Comparison of ENCODE assay signal across 11 mouse cellular contexts in genomic region chr15:89468577-89468976, GRCm38 (mm10). TPM values are rescaled to one million over a fixed set of nuclear protein-coding genes. Genes with fewer than 3 reads are reported as not detected.
A peak's percentile ranks its signal among the peaks of the same experiment; 100 is the strongest.
DNase-seq lines count a peak whose midpoint lies in the region; ATAC-seq and TF ChIP-seq lines count a peak whose summit lies in the region.
"Had no signal": no experiment of that assay in that cellular context is flagged by ENCODE, and none has a peak within 500 bp of the region (broad histone marks: within the 10 kb centered on the region; RNA-seq: fewer than 3 reads in every experiment).

No protein-coding gene starts in this region.

- intact Hi-C loops in left cerebral cortex, adult 2 months (cut with DNase I): loop anchor here (5.0 kb wide), 2 partner anchors 59 to 96 kb away; partner anchors contain the start of gene Sco2
- intact Hi-C loops in left cerebral cortex, postnatal 36 days (cut with DNase I): no loop called here
- intact Hi-C loops in left cerebral cortex, postnatal 10 days (cut with DNase I): no loop called here

- dilution Hi-C loops in CH12.LX (cut with MboI; ENCODE audit: extremely low pct_ligation_motif_present, extremely low pct_unique_long_range_greater_than_20kb, low sequenced_read_pairs): no loop called here

- peaks cover 19% of the 10 kb centered on the region for H3K27me3 ChIP-seq in CH12.LX (replicated peaks)
- H3K27me3 ChIP-seq: embryonic facial prominence, embryonic 13.5 days had no signal

- no peak for TF ChIP-seq POLR2A in CH12.LX (IDR thresholded peaks at IDR 0.05; ENCODE audit: low read depth, low read length)

- peak; percentile 77 for TF ChIP-seq CTCF in left cerebral cortex, adult 2 months (IDR thresholded peaks at IDR 0.05)
- TF ChIP-seq CTCF in CH12.LX (conservative IDR thresholded peaks at IDR 0.05 in 1 of 2, IDR thresholded peaks at IDR 0.05 in 1 of 2; ENCODE audit: low read depth in 2 of 2, low read length in 2 of 2): peak; percentile 37 to 70; a peak in 2 of 4 replicates

- H3K9me3 ChIP-seq in CH12.LX (replicated peaks; ENCODE audit: low read length): no peaks in the 10 kb centered on the region
- H3K9me3 ChIP-seq: embryonic facial prominence, embryonic 13.5 days had no signal

- no peak overlapping the region for H3K4me3 ChIP-seq in left cerebral cortex, adult 2 months
- H3K4me3 ChIP-seq in CH12.LX (replicated peaks in 1 of 3; ENCODE audit: low read depth in 2 of 3, low read length in 2 of 3, poor library complexity in 1 of 3): no peak overlapping the region
- H3K4me3 ChIP-seq: embryonic facial prominence, embryonic 13.5 days had no signal

- no peaks in the 10 kb centered on the region for H3K4me1 ChIP-seq in CH12.LX (ENCODE audit: control insufficient read depth in 1 of 2, insufficient read depth in 2 of 2)
- H3K4me1 ChIP-seq: embryonic facial prominence, embryonic 13.5 days had no signal

- peak; percentile 56 for DNase-seq in embryo, embryonic 10 days (ENCODE audit: low spot score)
- DNase-seq in embryo, embryonic 9.5 days (ENCODE audit: extremely low spot score): no peak
- DNase-seq in left cerebral cortex, adult 2 months (ENCODE audit: extremely low spot score in 1 of 2, low spot score in 2 of 2): no peak
- no peak for DNase-seq in left cerebral cortex, postnatal 36 days (ENCODE audit: low spot score in 2 of 2)
- peak; percentile 28 for DNase-seq in CH12.LX (ENCODE audit: extremely low read depth)
- no peak for DNase-seq in adrenal gland, adult 2 months
- DNase-seq in left cerebral cortex, postnatal 10 days (ENCODE audit: extremely low spot score in 1 of 2, low spot score in 2 of 2): no peak
- DNase-seq: heart, postnatal 14 days had no signal

- H3K4me2 ChIP-seq in CH12.LX (ENCODE audit: insufficient read depth, low read depth, poor library complexity, severe bottlenecking): no peak overlapping the region
- H3K4me2 ChIP-seq: embryonic facial prominence, embryonic 13.5 days had no signal

- peaks cover 0 to 8% of the 10 kb centered on the region in 2 experiments for H3K36me3 ChIP-seq in CH12.LX (replicated peaks in 1 of 2; ENCODE audit: control insufficient read depth in 1 of 2, insufficient read depth in 1 of 2, low read length in 1 of 2)
- H3K36me3 ChIP-seq: embryonic facial prominence, embryonic 13.5 days had no signal

- peak; percentile 56 for TF ChIP-seq RAD21 in CH12.LX (IDR thresholded peaks at IDR 0.05; ENCODE audit: low read depth, low read length)

- TF ChIP-seq EP300 in CH12.LX (IDR thresholded peaks at IDR 0.05; ENCODE audit: low read length): no peak

- no peak overlapping the region for H3K9ac ChIP-seq in CH12.LX (ENCODE audit: insufficient read depth, low read depth)
- H3K9ac ChIP-seq: embryonic facial prominence, embryonic 13.5 days had no signal

- peak; percentile 65; the same call in 1 of the 2 replicates for ATAC-seq in granulocyte monocyte progenitor cell, adult 5-6 weeks (replicated peaks; ENCODE audit: poor library complexity, severe bottlenecking)

- in situ Hi-C loops in CH12.LX (cut with MboI; ENCODE audit: low pct_ligation_motif_present, low pct_unique_long_range_greater_than_20kb, low sequenced_read_pairs): no loop called here

- H3K79me2 ChIP-seq in CH12.LX (replicated peaks; ENCODE audit: control insufficient read depth, extremely low read depth, insufficient read depth, poor library complexity, severe bottlenecking): no peaks in the 10 kb centered on the region

- no peak overlapping the region for H3K27ac ChIP-seq in left cerebral cortex, adult 2 months
- H3K27ac ChIP-seq in CH12.LX (ENCODE audit: insufficient read depth, low read depth): no peak overlapping the region
- H3K27ac ChIP-seq: embryonic facial prominence, embryonic 13.5 days had no signal

TF ChIP-seq in CH12.LX, 34 proteins besides CTCF, POLR2A, EP300 and RAD21:
- TF ChIP-seq MXI1 (IDR thresholded peaks at IDR 0.05; ENCODE audit: low read depth, low read length): no peak
- TF ChIP-seq SMC3 (IDR thresholded peaks at IDR 0.05; ENCODE audit: low read depth, low read length): peak; percentile 54

RNA-seq across cellular contexts. Expression of gene Arsa, which starts 8.6 kb away (rescaled TPM):
- 10 to 100 TPM; 32.0 to 33.0 TPM for total RNA-seq in left cerebral cortex, adult 2 months (2021)
- 10 to 100 TPM; 31.7 to 36.1 TPM for total RNA-seq in left cerebral cortex, postnatal 36 days (2021)
- total RNA-seq in CH12.LX (2012; rRNA removed) (6.3 and 9.3 TPM in 2 replicates), CH12.LX (2014; rRNA removed) (8.3 and 10.3 TPM in 2 replicates)
- polyA plus RNA-seq in CH12.LX (2012; ENCODE audit: insufficient read length, low read depth): 9.5 and 9.9 TPM in 2 replicates
- total RNA-seq in granulocyte monocyte progenitor cell, adult 5-6 weeks (2014; fragmentation: Nextera tagmentation): 12.7 and 21.4 TPM in 2 replicates
- 8.5 and 30.3 TPM in 2 replicates for total RNA-seq in granulocyte monocyte progenitor cell, adult 5-6 weeks (2017)
- 10 to 100 TPM; 16.6 to 24.5 TPM for total RNA-seq in adrenal gland, adult 2 months (2021)
- polyA plus RNA-seq in adrenal gland, adult 2 months (2012; rRNA removed): 57.6 and 67.8 TPM in 2 replicates
- 10 to 100 TPM; 33.1 to 33.4 TPM for total RNA-seq in left cerebral cortex, postnatal 10 days (2021)

RNA-seq across cellular contexts. Expression of gene Mapk8ip2, which starts 14.9 kb away (rescaled TPM):
- total RNA-seq in left cerebral cortex, adult 2 months (2021): 100 to 1,000 TPM; 227 to 234 TPM
- 100 to 1,000 TPM; 221 to 233 TPM for total RNA-seq in left cerebral cortex, postnatal 36 days (2021)
- 0.04 TPM in 1 of 2 replicates, not detected in the other for total RNA-seq in CH12.LX (2012; rRNA removed)
- total RNA-seq in CH12.LX (2014; rRNA removed): not detected in 2 replicates
- not detected in 2 replicates for polyA plus RNA-seq in CH12.LX (2012; ENCODE audit: insufficient read length, low read depth)
- total RNA-seq in granulocyte monocyte progenitor cell, adult 5-6 weeks (2014; fragmentation: Nextera tagmentation): not detected in 2 replicates
- total RNA-seq in granulocyte monocyte progenitor cell, adult 5-6 weeks (2017): not detected in 2 replicates
- 10 to 100 TPM in 1 of 2 experiments, 1 to 10 TPM in 1; 8.7 to 10.5 TPM for total RNA-seq in adrenal gland, adult 2 months (2021)
- polyA plus RNA-seq in adrenal gland, adult 2 months (2012; rRNA removed): 4.4 and 7.1 TPM in 2 replicates
- 100 to 1,000 TPM; 189 to 195 TPM for total RNA-seq in left cerebral cortex, postnatal 10 days (2021)

RNA-seq across cellular contexts. Expression of gene Shank3, which starts 30.8 kb away (rescaled TPM):
- total RNA-seq in left cerebral cortex, adult 2 months (2021): 100 to 1,000 TPM; 222 to 239 TPM
- total RNA-seq in left cerebral cortex, postnatal 36 days (2021): 100 to 1,000 TPM; 196 to 229 TPM
- total RNA-seq in CH12.LX (2012; rRNA removed) (not detected in 2 replicates), CH12.LX (2014; rRNA removed) (not detected in 2 replicates)
- polyA plus RNA-seq in CH12.LX (2012; ENCODE audit: insufficient read length, low read depth): not detected in 2 replicates
- total RNA-seq in granulocyte monocyte progenitor cell, adult 5-6 weeks (2014; fragmentation: Nextera tagmentation): 0.34 and 0.58 TPM in 2 replicates
- total RNA-seq in granulocyte monocyte progenitor cell, adult 5-6 weeks (2017): 0.26 and 0.47 TPM in 2 replicates
- 10 to 100 TPM; 32.7 to 36.9 TPM for total RNA-seq in adrenal gland, adult 2 months (2021)
- 50.9 and 64.1 TPM in 2 replicates for polyA plus RNA-seq in adrenal gland, adult 2 months (2012; rRNA removed)
- 100 to 1,000 TPM; 196 to 197 TPM for total RNA-seq in left cerebral cortex, postnatal 10 days (2021)

RNA-seq across cellular contexts. Expression of gene Chkb, which starts 38.9 kb away (rescaled TPM):
- 10 to 100 TPM; 42.5 to 45.2 TPM for total RNA-seq in left cerebral cortex, adult 2 months (2021)
- total RNA-seq in left cerebral cortex, postnatal 36 days (2021): 10 to 100 TPM; 41.0 to 41.2 TPM
- total RNA-seq in CH12.LX (2012; rRNA removed) (24.0 and 26.4 TPM in 2 replicates), CH12.LX (2014; rRNA removed) (21.1 and 25.9 TPM in 2 replicates)
- 25.0 and 31.8 TPM in 2 replicates for polyA plus RNA-seq in CH12.LX (2012; ENCODE audit: insufficient read length, low read depth)
- 77.0 and 85.0 TPM in 2 replicates for total RNA-seq in granulocyte monocyte progenitor cell, adult 5-6 weeks (2014; fragmentation: Nextera tagmentation)
- 25.3 and 27.7 TPM in 2 replicates for total RNA-seq in granulocyte monocyte progenitor cell, adult 5-6 weeks (2017)
- 10 to 100 TPM; 50.7 to 66.8 TPM for total RNA-seq in adrenal gland, adult 2 months (2021)
- polyA plus RNA-seq in adrenal gland, adult 2 months (2012; rRNA removed): 39.4 and 52.6 TPM in 2 replicates
- total RNA-seq in left cerebral cortex, postnatal 10 days (2021): 10 to 100 TPM; 54.3 to 55.5 TPM

RNA-seq across cellular contexts. Expression of gene Gm44502, which starts 39.1 kb away (rescaled TPM):
- total RNA-seq in left cerebral cortex, adult 2 months (2021): not detected
- under 1 TPM in 1 of 2 experiments, not detected in 1; 0.72 TPM for total RNA-seq in left cerebral cortex, postnatal 36 days (2021)
- total RNA-seq in CH12.LX (2012; rRNA removed) (0.13 and 0.34 TPM in 2 replicates), CH12.LX (2014; rRNA removed) (0.15 TPM in 1 of 2 replicates, not detected in the other)
- polyA plus RNA-seq in CH12.LX (2012; ENCODE audit: insufficient read length, low read depth): 1.9 TPM in 1 of 2 replicates, not detected in the other
- total RNA-seq in granulocyte monocyte progenitor cell, adult 5-6 weeks (2014; fragmentation: Nextera tagmentation): not detected in 2 replicates
- 0.82 TPM in 1 of 2 replicates, not detected in the other for total RNA-seq in granulocyte monocyte progenitor cell, adult 5-6 weeks (2017)
- 1 to 10 TPM in 1 of 2 experiments, not detected in 1; 5.8 TPM for total RNA-seq in adrenal gland, adult 2 months (2021)
- polyA plus RNA-seq in adrenal gland, adult 2 months (2012; rRNA removed): 8.2 and 10.6 TPM in 2 replicates
- total RNA-seq in left cerebral cortex, postnatal 10 days (2021): not detected
- polyA plus RNA-seq: embryonic facial prominence, embryonic 13.5 days; limb, embryonic 11.5 days had no signal

Comparison
In these comparisons a context has a peak if more than half of its experiments do, and no peak if none do; other contexts are left out.
1. DNase-seq: peak in embryo, embryonic 10 days (single experiment) and CH12.LX (single experiment); none in embryo, embryonic 9.5 days (single experiment), left cerebral cortex, adult 2 months (0 of 2), left cerebral cortex, postnatal 36 days (0 of 2), adrenal gland, adult 2 months (single experiment) and left cerebral cortex, postnatal 10 days (0 of 2).
2. RNA of gene Mapk8ip2, which starts 14.9 kb away (total RNA-seq): 227 to 234 TPM in left cerebral cortex, adult 2 months, 221 to 233 TPM in left cerebral cortex, postnatal 36 days and 189 to 195 TPM in left cerebral cortex, postnatal 10 days; 8.7 to 10.5 TPM in adrenal gland, adult 2 months, 0.04 TPM in CH12.LX and not detected in granulocyte monocyte progenitor cell, adult 5-6 weeks; every median in the first group is over 10 times any median in the second.
3. RNA of gene Shank3, which starts 30.8 kb away (total RNA-seq): 222 to 239 TPM in left cerebral cortex, adult 2 months, 196 to 229 TPM in left cerebral cortex, postnatal 36 days, 196 to 197 TPM in left cerebral cortex, postnatal 10 days and 32.7 to 36.9 TPM in adrenal gland, adult 2 months; 0.26 to 0.58 TPM in granulocyte monocyte progenitor cell, adult 5-6 weeks and not detected in CH12.LX; every median in the first group is over 10 times any median in the second.